Mouse (Mus musculus): ENCODE results near the gene Ppp2r5e.
"Not testable (repeated sequence)": the region's sequence is repeated elsewhere in the genome, so short reads cannot be mapped to it uniquely, and the experiment has no call there.

Ppp2r5e gene

DNA sequence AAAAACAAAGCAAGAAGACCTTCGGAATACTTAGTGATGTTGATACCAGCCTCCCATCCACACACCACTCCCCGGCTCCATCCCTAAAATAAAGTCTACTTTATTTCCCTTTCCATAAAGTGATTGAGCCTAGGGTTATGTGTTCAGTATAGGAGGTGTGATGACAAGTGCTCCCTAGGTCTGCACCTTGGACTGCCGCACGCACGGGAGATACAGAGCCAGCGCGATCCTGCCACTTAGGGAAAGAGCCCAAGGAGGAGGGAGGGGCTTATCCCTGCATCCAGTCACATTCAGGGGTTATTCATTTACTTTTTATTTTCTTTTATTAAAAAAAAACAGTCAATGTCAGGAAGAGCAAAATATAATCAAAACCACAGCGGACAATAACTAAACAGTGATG, 145.5 kb downstream of the Ppp2r5e start:
- intact Hi-C loops (cut with DNase I), result no loop called here

DNA sequence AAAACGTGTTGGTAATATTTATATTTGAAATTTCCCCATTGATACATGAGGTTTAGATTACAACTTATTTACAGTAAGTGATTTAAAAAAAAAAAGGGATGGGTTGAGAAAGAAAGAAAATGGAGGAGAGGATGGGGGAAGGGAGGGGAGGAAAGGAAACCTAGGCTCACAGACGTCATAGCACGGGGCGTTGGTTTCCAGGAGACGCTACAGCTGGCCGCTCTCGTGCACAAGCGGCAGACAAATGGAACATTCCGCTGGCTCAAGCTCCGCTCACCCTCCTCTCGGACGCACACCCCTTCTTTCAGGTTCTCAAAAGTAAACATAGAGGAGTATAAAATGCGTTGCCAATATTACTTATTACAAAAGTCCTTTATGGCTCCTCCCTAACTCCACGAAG, 146.0 kb downstream of the Ppp2r5e start:
- intact Hi-C loops (cut with DNase I), result no loop called here

DNA sequence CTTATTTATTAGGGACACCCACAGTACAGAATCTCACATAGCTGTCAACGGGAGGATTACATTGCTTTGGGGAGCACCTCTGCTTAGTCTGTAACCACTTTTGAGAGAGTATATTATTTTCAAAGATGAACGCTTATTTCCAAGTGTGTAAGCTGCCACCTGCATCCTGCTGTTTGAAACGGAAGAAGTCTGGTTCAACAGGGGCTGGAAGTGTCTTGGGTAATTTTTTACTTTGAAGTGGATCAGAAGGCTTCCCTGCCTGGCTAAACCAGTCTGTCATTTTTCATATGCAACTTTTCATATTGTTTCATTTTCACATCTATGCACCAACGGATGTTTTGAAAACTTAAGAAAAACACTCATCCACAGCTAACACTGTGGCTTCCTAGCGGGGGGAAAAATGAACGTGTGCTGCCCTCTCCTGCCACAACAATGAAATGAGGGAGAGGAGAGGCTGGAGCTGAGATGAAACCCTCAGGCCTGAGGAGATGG, 146.5 kb downstream of the Ppp2r5e start:
- intact Hi-C loops (cut with DNase I), result no loop called here

DNA sequence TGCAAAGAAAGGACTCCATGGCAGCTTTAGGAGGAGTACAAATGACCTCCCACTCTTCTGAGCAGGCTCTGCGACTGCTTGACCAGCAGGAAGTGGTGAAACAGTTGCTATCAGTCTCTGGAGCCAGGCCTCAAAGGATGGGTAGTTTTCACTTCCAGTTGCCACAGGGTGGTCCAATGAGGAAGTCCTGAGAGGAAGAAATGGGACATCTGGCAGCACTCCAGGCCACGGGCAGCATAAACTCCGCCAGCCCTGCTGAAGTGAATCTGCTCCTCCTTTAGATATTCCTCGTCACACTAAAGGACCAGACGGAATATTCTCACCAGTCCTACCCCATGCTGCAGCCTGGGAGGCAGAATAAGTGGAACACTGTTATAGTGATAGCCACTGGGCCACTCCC, 147.1 kb downstream of the Ppp2r5e start:
- intact Hi-C loops (cut with DNase I), result no loop called here

DNA sequence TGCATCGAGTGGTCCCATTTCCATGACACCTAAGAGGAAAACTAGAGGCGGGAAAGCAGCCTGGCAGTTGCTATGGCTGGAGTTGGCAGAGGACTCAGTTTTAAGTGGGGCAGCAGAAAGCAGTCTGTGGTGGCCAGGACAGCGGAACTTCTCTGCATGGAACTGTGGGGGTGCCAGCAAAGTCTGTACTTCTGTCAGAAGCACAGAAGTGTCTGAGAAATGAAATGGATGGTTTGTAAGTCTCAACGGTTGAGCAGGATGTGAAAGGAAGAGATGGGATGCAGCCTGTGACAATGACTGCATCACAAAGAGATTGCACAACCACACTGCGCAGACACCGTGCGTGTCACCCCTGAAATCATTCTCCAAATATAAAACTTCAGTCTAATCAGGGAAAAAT, 149.8 kb downstream of the Ppp2r5e start:
- intact Hi-C loops (cut with DNase I), result no loop called here

DNA sequence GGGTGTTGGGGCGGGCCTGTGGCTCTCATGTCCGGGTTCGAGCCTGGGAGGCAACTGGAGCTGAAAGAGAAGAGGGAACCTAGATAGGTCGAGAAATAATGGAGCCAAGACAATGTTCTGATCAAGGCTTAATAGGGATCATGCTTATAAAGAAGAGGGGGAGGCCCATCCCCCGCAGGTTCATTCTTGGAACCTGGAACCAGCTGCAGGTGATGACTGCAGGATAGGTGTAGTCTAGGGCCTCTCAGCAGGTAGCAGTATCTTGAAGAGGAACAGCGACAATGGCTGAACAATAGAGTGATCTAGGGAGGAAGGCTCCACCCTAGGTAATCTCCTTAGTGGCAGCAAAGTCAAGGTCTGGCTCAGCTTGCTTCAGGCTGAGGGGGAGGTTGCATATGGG, 163.6 kb downstream of the Ppp2r5e start:
- intact Hi-C loops (cut with DNase I), result not testable (repeated sequence)

DNA sequence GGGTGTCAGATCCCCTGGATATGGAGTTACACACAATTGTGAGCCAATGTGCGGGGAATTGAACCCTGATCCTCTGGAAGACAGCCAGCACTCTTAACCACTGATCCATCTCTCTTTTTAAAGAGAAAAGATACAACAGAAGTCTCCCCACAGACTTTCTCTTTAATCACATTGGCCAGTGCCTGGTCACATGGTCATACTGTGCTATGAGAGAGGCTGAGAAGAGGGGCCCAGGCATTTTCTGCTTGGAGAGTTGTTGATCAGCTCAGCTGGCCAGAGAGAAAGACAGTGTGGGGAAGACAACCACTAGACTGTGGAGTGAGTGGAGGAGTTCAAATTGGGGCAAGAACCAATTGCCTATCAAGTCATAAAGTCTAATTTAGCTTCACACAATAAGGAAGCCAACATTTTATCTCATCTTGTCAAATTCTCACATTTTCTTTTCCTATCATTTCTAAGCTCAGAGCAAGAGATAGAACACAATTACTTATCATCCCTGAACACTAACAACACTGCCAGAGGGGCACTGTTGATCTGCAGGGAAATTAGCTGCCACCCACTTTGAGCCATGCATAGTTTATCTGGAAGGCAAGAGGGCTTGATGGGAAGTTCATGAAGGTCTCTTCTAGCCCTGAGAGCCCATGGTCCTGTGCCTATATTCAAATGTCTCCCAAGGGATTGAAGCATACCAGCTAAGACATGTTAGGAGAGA, 166.2 kb downstream of the Ppp2r5e start:
- intact Hi-C loops (cut with DNase I), result no loop called here

DNA sequence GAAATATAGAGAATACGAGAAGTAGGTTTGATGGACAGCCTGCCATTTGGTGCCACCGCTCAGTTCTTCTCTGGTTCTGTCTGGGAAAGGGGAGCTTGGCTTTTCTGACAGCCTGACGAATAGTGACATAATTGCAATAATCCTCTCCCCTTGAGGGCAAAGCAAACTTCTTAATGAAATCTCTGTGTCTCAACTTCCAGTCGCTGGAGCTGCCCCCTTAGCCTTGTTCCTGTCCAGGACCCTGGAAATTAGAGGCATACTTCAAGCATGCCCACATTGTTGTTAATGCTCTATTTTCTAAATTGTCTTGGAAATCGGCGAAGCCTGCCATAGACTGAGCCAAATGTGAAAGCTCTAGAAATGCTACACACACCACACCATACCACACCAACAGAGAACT, 167.3 kb downstream of the Ppp2r5e start:
- intact Hi-C loops (cut with DNase I), result no loop called here

DNA sequence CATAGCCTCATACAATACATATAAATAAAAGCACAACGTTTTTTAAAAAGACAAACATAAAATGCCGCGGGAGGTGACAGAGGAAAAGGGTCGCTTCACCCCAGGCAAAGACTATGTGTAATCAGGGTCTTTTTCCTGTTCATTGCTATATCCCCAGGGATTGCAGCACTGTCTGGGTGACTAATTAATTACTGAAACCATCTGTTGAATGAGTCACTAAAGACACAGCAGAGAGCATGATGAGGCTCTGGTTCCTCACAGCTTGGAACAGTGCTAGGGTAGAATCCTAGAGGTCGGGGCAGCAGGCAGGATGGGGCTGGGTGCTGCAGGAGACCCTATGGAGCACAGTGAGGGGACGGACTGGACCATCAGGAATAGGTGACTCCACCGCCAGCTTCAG, 170.2 kb downstream of the Ppp2r5e start:
- intact Hi-C loops (cut with DNase I), result no loop called here

DNA sequence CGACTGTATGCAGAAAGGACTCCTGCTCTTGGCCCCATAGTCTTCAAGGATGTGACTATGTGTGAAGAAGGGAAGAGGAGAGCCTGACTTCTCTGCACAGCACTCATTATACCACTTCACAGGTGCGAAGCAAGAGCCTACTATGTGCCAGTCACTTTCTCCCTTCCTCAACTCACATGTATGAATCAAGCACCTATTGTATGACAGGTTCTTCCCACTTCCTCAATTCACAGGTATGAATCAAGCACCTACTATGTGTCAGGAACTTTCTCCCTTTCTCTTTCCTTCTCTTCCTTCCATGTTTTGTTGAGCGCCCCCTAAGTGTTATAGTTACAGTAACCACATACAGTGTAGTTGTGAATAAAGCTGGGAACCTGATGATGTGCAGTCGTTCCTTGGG, 171.2 kb downstream of the Ppp2r5e start:
- intact Hi-C loops (cut with DNase I), result no loop called here

DNA sequence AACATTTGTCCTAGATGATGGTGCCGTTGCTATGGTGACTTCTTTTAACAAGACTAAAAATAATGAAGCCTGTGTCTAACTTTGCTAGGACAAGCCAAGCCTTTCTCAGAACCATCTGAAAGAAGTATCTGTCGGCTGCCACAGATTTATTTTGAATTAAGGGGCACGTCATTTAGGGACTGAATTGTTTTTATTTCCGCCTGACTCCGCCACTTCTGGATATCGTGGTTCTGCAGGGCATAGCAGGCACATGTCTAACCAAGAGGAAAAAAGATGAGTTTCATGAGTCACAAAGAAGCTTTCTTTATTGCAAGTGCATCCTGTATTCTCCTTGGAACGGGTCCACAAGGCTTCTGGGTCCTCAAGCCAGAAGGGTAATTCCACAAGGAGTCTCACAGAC, 171.7 kb downstream of the Ppp2r5e start:
- intact Hi-C loops (cut with DNase I), result no loop called here

DNA sequence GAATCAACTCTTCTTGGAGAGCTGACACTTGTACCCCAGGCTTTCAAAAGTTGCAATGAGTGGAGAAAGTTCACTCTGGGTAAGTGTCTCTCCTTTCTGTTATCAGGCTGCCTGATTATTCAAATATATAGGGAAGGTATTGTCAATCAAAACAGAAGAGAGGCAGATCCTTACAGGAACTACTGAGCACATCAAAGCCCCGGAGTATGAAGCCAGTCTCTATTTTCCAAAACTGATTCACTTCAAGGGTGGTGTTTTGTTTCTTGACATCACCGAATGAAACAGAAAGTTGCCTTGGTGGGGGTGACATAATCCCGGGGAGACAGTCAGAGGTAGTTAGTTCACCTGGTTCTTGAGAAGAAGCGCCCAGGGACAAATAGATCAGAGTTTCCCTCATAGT, 179.4 kb downstream of the Ppp2r5e start, which contains the start of gene Gphb5:
TSS of gene Gphb5 (minus strand) at position 101 of the 400 bp plus-strand sequence.
- intact Hi-C loops (cut with DNase I), result no loop called here

DNA sequence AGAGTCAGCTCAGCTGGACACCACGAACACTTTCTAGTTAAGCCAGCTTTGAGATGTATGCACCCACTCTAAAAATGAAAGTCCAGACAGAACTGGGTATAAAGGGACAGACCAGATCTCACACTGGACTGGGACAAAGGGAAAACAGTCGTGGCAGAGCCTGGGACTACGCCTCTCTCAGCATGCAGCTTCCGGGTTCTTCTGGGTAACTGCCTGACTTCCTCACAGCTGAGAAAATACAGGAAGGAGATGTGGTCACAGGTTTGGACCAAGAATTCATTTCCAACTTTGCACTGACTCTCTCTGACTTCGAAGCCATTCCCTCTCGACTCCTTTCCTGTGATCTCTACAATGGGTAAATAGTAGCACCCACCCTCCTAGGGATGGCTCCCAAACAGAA, 181.1 kb downstream of the Ppp2r5e start:
- intact Hi-C loops (cut with DNase I), result no loop called here

DNA sequence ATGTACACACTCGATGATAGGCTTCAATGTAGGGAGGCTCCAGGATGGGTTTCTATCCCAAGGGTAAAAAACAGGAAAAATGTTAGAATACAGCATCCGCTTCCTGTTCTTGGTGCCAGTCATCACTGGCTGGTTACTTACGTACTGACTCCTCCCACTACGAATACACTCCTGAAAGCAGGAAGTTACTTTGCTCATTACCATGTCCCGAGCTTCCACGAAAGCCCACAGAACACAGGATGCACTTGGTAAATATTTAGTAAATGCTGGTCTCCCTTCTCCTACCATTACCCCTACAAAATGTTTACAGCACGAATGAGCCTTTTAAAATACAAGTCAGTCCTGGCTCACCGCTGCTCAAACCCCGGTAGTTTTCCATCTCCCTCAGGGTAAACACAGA, 183.1 kb downstream of the Ppp2r5e start:
- intact Hi-C loops (cut with DNase I), result no loop called here
